Mouse (Mus musculus) layer of hippocampus, adult 8-10 months (tissue): Measurements from ENCODE around the gene Gm49776. TPM values are rescaled to one million over a fixed set of nuclear protein-coding genes. Genes with fewer than 3 reads are reported as not detected.
"Not testable (repeated sequence)": the region's sequence is repeated elsewhere in the genome, so short reads cannot be mapped to it uniquely, and the experiment has no call there.

Source experiments
- DNase-seq, 2 experiments: peaks; one replicate each; pipeline ENCODE4 v3.0.0; 2022; ENCODE audit warnings: low spot score in 2 of 2
- microRNA-seq, 2 experiments: library from miRNA; unstranded; fragments of <30 nt; microRNA quantifications; one replicate each; pipeline ENCODE4 v1.2.0; 2022
- total RNA-seq, 4 experiments: library from RNA; stranded (reverse); gene quantifications; 2 replicates each; pipeline ENCODE4 v1.2.4; 2022

The Gm49776 gene
- total RNA-seq, 4 experiments from 2014 or later = not detected

- DNase-seq = no peak
Observed at GRCm38 (mm10) chr16:18203430-18204091, 54.6 kb downstream of the Gm49776 start.

- DNase-seq = no peak
Observed at GRCm38 (mm10) chr16:18202061-18202460, 56.1 kb downstream of the Gm49776 start.

- DNase-seq = no peak
Observed at GRCm38 (mm10) chr16:18201620-18202019, 56.5 kb downstream of the Gm49776 start.

- DNase-seq = no peak
Observed at GRCm38 (mm10) chr16:18200062-18200461, 58.1 kb downstream of the Gm49776 start.

GRCm38 (mm10) chr16:18198365-18199098, 59.6 kb downstream of the Gm49776 start:
- DNase-seq = no peak

GRCm38 (mm10) chr16:18197881-18198280, 60.2 kb downstream of the Gm49776 start:
- no peak for DNase-seq

- not testable (repeated sequence) for DNase-seq
Observed at GRCm38 (mm10) chr16:18195561-18195960, 62.6 kb downstream of the Gm49776 start.

Small RNA genes within 50 kb of the gene (microRNA-seq; reads per million reads assigned to microRNA genes)
- gene Gm24572 (0.76 to 0.96 reads per million in 2 experiments), gene Mir1306 (133 to 300 reads per million in 2 experiments)

Other genes with a start within 250 kb of the Gm49776 start
- 10 to 100 TPM; 72.9 to 89.1 (median 76.9) TPM for gene Dgcr6, start 205.5 kb downstream of the Gm49776 start, total RNA-seq
- 10 to 100 TPM; 39.8 to 45.6 (median 40.5) TPM for gene Prodh, start 168.1 kb downstream of the Gm49776 start, total RNA-seq
- 10 to 100 TPM; 96.1 to 98.8 (median 97.6) TPM for gene Rtn4r, start 130.7 kb downstream of the Gm49776 start, total RNA-seq
- not detected for gene Ccdc188, start 40.4 kb downstream of the Gm49776 start, total RNA-seq
- gene Zdhhc8, start 23.2 kb downstream of the Gm49776 start, total RNA-seq = 10 to 100 TPM; 60.7 to 90.9 (median 69.7) TPM
- 10 to 100 TPM; 55.2 to 69.1 (median 57.6) TPM for gene Trmt2a, start 9.6 kb downstream of the Gm49776 start, total RNA-seq
- gene Ranbp1, start 9.6 kb downstream of the Gm49776 start, total RNA-seq = 10 to 100 TPM; 70.8 to 97.7 (median 84.0) TPM
- gene Dgcr8, start 30.9 kb upstream of the Gm49776 start, total RNA-seq = 10 to 100 TPM; 40.5 to 65.1 (median 46.7) TPM
- gene Tango2, start 89.8 kb upstream of the Gm49776 start, total RNA-seq = 100 to 1,000 TPM; 112 to 138 (median 127) TPM
- 10 to 100 TPM; 35.5 to 52.4 (median 41.6) TPM for gene Arvcf, start 89.9 kb upstream of the Gm49776 start, total RNA-seq
- 10 to 100 TPM; 19.4 to 24.4 (median 21.0) TPM for gene Txnrd2, start 168.1 kb upstream of the Gm49776 start, total RNA-seq
- 10 to 100 TPM; 67.1 to 80.6 (median 76.9) TPM for gene Comt, start 168.5 kb upstream of the Gm49776 start, total RNA-seq
- 1 to 10 TPM; 5.7 to 8.9 (median 6.5) TPM for gene Gnb1l, start 240.4 kb upstream of the Gm49776 start, total RNA-seq
- 10 to 100 TPM in 2 of 4 experiments, 1 to 10 TPM in 2; 7.9 to 11.1 (median 9.6) TPM for gene Rtl10, start 240.6 kb upstream of the Gm49776 start, total RNA-seq